Mouse (Mus musculus) urinary bladder, postnatal 14 days (tissue): ENCODE data around the gene Lypd6b.

Experiments used
- DNase-seq: peaks from one replicate; pipeline ENCODE4 v3.0.0; 2021; ENCODE audit warnings: low spot score

Lypd6b gene

DNA sequence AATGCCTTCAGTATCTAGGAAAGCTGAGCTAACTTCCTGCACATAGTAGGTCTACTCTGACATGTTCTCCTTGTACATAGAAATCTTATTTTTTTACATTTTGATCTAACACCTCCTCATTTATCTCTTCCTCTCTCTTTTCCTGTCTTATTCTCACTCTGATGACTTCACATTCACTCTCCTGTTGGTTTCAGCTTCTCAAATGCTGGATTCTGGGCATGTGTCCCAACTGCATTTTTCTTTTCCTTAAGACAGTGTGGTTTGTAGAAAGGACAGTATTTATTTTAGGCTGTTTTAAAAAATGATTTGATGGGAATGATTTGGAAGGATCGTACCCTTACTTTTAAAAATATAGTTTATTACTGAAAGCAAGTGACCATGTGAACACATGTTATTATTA, 34.8 kb downstream of the Lypd6b start:
- no peak for DNase-seq

DNA sequence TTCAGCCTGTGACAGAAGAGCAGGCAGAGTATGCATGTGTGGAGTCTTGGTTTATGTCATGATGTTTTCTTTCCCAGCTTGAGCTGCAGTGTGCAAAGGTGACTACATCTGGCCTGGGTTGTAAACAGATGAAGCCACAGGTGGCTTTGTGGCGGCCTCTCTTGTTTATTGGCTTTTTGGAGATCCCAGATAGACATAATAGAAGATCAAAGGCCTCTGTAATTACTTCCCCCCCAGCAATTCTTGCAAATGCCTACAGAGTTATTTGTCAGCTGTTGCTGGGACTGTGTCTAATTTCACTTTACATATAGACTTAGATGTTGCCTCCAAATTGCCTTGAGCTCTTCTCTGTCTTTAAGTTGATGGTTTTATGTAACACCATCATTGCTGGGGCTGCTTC, 38.1 kb downstream of the Lypd6b start:
- no peak for DNase-seq

DNA sequence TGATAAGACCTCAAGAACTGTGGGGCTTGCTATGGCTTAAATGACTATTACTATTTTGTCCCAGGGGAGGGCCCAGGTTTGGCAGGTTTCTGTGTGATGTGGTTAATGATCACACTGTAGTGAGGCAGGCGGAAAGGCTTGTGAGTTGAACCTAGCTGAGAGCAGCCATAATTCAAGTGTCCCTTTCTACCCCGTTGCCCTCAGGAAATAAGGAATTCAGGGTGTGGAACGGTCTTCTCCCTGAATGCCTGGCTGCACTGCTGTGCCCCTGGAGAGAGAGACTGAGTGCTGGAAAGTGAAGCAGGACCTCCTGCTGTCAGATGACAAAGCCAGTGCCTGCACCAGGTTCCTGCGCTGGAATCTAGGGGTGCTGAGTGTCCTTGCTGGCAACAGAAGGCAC, 40.3 kb downstream of the Lypd6b start:
- DNase-seq = no peak

DNA sequence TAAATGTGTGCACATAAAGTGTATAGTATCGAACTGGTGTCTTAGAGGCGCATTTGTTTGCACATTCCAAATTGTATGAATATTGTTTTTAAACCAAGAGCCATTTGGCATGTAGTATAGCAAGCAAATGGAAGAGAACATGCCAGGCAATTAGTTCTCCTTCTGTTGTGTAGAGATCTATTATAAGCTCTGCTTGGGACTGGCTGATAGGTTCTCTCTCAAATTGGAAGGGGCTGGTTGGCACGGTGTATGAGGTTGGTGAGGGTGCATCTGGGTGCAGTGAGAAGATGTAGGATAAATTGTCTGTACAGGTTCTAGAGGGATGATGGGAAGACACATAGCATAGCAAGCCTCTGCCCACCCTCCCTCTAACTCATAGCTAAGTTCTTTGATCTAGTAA, 42.9 kb downstream of the Lypd6b start:
- DNase-seq = no peak

DNA sequence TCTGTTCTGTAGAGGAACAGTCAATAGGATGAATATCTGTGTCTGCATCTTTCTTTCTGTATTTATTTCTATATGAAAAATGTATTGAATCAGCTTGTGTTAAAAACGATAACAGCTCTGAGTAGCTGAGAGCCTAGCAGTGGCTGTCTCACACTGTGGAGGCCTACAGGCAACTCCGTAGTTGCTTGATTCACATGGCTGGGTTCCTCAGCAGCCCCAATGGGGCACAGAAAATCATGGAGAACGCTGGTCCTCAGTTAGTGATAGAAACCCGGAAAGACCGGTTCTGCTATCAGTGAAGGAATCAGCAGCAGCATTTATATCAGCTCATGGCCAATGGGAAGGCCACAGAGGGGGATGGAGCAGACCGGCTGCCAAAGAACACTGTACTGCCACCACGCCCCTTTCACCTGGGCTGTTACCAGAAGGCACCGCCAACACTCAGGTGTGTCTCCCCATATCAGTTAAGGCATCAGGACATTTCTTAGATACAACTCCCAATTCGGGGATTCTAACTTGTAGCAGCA, 44.9 kb downstream of the Lypd6b start:
- peak; percentile 78 for DNase-seq

DNA sequence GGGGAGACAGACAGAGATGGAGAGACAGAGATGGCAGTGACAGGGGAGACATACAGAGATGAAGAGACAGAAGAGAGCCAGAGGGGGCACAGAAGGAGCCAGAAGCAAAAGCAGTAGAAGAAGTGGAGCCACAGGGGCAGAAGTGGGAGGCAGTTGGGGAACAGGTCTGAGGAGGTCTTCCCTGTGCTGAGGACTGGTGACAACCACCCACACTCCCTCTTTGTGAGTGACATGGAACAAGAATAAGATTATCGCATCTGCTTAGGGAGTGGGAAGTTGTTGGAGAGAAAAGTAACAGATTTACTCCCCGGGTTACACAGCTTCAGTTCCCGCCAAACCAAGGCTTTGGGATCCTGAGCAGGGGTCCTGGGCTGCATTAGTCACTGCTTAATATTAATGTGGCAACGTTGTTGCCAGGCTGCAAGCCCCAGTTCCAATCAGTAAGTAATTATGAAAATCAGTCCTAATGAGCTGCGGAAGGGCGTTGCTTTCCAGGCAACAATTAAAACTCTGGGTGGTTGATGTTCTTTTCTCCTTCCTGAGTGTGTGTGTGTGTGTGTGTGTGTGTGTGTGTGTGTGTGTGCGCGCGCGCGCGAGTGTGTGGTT, 50.1 kb downstream of the Lypd6b start:
- DNase-seq = no peak

DNA sequence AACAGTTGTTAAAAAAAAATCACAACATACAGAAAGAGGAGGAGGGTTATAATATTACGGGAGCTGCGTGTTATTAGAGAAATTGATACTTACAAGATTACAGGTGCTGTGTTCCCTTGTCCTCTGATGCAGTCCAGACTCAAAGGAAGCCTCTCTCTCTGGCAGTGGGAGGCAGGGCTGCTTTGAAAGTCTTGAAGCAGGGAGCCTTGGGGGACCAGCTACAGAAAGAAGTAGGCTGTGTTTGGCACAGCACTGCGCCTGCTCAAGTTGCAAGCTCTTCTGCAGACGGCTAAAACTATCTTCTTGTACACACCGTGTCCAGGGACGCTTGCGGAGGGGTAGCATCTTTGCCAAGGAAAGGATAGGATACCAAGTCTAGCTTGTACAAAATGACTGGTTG, 51.1 kb downstream of the Lypd6b start:
- DNase-seq = no peak

DNA sequence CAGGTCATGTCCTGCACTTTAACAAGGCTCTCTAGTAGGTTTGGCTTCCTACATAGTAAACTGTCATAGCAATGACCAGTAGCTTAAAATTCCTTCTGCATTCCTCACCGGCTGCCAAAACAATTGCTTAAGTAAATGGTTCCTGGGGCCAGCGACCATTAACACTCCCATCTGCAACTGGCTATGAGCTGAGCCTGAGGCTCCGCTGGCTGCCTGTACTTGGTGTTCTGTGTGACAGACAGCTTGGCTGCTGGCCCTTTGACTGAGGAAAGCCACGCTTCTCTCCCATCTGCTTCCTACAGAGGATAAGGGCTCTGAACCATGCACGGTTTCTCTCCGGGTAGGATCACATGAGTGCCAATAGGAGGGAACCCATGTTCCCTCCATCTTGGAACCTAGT, 53.1 kb downstream of the Lypd6b start:
- peak; percentile 28 for DNase-seq

DNA sequence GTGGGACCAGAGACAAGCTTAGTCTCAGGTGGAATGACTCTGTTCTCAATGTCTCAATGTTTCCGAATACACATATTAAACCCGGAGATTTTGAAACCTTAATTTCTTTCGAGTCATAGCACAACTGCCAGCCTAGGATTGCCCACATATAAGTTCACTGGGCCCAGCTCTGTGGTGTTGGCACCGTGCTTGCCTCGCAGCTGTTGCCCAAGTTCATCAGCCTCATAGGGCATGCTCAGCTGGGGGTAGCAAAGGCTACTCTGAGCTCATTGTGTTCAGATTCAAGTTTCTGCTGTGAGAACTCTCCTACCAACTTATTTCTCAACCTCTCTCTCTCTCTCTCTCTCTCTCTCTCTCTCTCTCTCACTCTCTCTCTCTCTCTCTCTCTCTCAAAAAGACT, 53.6 kb downstream of the Lypd6b start:
- DNase-seq = no peak

DNA sequence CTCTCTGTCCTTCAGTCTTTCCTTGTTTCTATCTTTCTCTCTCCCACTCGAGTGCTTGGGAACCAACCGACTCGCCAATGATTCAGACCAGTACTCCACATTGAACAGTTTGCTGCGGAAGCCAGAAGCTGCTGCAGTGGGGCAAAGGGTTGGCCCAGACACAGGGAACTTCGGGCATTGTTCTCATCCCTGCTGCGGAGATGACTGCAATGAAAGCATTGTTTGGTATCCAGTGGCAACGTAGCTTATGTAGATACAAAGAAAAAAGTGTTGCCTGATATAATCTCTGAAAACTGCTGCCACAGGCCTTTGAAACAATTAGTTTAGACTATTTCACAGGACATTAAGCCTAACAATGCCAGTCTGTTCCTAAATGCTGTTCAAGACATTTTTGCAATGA, 57.6 kb downstream of the Lypd6b start:
- no peak for DNase-seq

DNA sequence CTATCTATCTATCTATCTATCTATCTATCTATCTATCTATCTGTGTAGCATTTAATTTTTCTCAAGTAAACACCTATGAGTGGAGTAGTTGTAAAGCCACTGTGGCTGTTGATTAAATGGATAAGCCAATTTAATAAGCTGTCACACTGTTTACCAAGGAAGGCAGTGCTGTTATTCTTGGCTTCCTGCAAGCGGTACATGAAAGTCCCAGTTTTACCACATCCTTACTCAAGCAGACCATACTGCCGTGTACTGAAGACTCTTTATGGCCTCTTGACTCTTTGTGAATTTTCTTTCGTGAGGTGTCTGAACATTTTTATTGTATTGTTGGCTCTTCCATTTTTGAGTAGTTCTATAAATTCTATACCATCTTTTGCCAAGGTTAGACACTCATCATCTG, 58.6 kb downstream of the Lypd6b start:
- no peak for DNase-seq

DNA sequence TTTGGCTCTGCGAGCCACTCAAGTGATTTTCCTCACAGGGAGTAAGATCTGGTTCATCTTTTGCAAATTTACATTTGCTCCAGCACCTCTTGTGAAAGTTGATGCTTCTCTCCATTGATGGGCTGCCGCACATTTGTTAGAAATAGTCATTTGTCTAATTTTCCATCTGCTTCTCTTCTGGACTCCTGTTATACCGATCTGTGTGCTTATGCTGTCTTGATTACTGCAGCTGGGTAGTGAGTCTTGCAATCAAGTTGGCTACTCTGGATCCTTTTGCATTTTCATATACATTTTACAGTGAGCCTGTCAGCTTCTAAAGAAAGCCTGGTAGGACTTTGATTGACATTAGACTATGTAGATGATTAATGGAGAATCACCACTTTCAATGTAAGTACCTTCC, 59.4 kb downstream of the Lypd6b start:
- DNase-seq = no peak

DNA sequence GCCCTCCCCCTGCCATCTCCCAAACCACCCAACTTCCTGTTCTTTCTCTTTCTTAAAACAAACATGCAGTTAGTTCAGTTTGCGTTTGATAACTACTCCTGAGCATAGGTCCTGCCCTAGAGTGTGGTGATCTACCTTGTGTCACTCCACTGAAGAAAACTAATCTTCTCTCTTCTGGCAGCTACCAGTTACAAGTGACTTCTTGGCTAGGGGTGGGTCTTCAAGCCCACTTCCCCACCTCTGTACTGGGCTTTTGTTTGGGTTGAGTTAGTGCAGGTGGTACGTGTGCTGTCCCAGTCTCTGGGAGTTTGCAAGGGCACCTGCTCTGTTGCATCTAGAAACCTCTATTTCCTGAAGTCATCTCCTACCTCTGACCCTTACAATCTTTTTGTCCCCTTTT, 60.3 kb downstream of the Lypd6b start:
- no peak for DNase-seq

DNA sequence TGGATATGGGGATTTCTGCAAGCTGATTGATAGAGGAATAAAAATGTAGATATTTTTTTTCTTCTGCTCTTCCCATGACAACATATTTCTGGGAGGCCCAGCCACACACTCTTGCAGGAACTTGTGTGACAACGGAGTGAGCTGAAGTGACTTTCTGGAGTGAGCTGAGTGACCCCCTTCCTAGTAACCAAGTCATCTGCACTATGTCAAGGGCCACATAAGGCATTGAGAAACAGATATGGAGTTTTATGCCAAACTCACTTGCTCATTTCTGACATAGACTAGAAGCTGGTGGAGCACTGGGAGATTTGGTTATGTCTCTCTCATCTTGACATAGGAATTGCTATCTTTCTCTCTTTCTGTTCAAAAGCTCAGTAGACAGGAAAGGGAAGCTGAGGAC, 62.3 kb downstream of the Lypd6b start:
- DNase-seq = no peak

DNA sequence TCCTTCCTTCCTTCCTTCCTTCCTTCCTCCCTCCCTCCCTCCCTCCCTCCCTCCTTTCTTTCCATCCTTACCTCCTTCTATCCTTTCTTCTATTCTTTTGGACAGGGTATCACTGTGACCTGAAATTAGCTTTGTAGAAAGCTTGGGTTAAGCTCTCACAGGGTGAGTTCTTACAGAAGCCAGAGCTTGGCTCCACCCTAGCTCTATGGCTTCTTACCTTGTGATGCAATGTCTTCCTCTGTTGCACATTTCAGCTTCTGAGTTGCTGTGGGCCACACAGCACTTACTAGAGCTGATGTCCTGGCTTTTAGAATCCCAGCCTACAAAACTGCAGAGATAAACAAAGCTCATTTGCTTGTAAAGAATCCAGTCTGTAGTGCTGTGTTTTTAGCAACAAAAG, 64.5 kb downstream of the Lypd6b start:
- DNase-seq = no peak

DNA sequence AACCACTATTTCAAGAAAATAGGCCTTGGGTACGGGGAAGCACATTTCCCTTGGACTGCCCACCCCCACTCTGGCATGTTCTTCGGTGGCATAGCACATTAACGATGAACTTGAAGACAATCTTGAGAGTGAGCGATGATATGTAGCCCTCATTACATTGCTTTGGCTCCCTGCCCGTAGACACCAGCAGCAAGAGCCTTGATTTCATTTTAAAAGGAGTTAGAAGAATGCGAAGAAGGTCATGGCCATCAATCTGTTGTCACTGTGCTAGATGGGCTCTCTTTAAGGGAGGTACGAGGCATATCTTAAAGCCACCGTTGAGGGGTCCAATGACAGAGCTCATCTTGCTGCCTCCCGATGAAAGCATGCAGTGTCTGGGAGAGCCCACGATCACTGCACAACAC, 68.7 kb downstream of the Lypd6b start:
- no peak for DNase-seq

DNA sequence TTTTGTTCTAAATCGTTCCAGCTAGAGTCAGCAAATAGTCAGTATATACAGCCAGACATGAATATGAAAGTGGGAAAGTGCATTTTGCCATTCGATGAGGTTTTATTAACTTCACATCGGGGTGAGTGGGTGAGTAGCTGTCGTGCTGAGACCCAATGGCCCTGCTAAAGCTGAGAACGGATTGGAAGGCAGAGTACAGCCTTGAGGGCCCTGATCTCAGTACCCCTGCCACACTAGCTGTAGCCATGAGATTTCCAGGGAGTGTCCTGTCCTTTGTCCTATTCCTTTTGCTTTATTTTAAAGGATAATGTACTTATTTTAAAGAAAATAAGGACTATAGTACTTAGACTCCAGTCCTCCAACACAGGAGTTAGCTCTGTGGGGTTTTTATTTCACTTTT, 69.1 kb downstream of the Lypd6b start:
- no peak for DNase-seq

DNA sequence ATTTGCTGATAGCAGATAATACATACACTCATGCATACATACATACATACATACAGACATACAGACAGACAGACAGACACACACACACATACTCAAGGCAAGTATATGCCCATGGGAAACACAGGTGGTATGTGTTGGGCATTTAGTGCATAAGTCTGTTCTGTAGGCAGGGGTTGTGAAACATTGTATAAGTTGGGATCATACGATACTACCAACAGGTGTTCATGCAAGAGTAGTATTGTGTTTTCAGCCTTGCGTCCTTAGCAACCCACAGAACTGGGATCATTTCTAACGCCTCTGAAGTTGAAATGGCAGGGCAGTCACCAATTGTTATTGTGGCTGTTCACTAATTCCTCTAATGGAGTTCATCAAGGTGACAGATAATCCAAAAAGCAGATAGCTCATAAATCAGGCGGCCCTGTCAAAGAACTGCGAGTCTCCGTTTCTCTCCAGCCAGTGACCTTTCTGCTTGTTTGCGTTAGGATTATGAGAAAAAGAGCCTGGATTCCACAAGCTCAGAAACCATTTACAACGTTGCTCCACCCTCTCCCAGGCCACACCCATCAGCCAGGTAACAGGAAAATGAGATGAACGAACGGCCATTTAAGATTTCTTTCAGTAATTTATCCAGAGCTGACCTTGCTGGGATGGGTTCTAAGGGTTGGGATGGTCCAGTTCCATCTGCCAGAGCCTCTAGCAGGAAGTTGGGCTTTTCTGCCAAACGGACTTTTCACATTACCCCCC, 72.9 kb downstream of the Lypd6b start:
- DNase-seq = no peak

DNA sequence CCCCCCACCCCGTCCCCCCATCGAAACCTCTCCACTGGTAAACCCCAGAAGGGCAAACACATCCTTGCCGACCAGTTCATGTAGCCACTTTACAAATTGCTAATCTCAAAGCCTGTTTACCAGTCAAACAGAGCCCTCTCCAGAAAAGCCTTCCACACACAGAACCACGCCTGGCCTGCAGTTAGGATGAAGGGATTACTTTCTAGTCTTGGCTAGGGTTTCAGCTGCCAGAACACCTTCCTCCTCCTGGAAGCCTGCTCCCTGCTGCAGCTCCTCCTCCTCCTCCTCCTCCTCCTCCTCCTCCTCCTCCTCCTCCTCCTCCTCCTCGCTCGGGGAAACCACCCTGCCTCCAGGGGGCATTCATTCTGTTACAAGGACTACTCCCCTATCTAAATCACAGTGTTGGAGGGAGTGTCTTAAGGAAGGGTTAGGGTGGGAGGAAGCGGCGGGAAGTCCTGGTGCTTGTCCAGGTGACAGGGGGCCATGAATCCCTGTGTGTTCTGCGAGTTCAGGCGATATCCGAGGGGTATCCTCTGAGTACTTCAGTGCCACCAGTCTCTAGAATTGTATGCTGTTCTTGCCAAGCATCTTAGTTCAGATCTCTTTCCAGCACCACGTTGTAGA, 73.6 kb downstream of the Lypd6b start:
- no peak for DNase-seq

DNA sequence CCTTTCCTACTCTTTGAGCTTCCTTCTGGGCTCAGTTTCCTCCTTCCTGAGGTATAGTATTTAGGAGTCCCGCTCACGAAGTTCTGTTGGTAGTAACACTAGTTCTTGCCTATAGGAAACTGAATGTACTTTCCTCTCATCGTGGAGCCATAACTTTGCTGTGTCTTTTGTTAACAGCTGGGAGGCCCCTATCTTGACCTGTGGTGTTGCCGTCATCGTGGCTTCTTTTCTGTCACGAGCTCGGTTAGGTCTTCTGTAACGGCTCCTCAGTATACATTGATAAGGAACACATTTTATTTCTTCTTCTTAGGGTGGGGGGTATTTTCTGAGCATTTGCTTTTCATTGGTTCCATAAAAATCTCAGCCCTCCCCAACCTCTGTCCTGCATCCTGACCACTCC, 74.2 kb downstream of the Lypd6b start:
- DNase-seq = no peak

DNA sequence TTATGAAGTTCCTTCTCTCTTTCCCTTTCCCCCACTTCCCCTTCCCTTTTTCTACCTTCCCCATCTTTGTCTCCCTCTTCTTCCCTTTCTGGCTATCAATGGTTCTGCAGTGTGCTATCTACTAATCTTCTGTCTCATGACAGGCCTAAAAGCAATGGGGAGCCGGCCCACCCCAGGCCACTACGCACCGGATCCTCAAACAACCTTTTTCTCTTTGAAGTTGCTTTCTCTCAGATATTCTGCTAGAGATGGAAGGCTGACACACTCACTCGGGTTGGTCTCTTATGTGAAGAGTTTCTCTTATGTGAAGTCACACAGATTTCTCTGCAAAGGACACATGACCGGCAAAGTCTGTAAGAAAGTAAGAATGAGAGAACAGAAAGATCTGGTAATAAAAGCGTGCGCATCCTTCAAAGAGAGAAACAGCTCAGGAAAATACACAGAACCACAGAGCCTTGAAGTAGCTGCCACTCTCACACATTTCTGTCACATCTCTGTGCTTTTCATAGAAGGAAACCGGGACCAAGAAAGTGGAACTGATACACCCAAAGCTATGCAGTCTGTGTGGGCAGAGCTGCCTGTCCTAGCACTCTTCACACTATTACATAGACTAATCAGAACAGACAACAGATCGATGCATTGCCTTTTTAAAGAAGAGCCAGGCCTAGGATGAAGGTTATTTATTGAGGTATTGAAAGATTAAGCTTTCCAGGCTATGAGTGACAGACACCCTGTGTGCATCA, 80.8 kb downstream of the Lypd6b start:
- no peak for DNase-seq

DNA sequence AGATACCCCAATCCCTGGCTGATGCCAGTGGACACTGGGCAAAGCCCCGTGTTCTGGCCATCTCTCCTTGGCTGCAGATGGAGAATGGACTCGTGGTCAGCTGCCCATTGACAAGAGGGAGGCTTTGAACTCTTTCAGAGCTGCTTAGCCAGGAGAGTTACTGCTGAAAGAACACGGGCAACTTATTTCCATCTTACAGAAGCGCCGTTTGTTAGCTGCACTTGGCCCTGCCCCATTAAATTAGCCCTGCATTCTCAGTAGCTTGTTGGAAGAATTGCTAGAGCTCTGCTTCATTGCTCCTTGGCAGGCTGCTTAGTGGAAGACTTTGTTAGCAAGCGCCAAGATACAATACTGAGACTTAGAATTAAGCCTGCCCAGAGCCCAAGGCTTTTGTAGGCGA, 81.6 kb downstream of the Lypd6b start:
- no peak for DNase-seq
